Mouse (Mus musculus) erythroblast, embryonic 14.5 days (primary cell): ENCODE measurements around the gene Edem2.

Experiments used
- GATA1 ChIP-seq: IDR thresholded peaks from 2 replicates; pipeline ENCODE4 v1.6.1; 2012; ENCODE audit warnings: low read length, inconsistent platforms, mixed read lengths
- TAL1 ChIP-seq: IDR thresholded peaks from 3 replicates; pipeline ENCODE4 v1.6.1; 2012; ENCODE audit warnings: low read length, inconsistent platforms, mixed read lengths

DNA sequence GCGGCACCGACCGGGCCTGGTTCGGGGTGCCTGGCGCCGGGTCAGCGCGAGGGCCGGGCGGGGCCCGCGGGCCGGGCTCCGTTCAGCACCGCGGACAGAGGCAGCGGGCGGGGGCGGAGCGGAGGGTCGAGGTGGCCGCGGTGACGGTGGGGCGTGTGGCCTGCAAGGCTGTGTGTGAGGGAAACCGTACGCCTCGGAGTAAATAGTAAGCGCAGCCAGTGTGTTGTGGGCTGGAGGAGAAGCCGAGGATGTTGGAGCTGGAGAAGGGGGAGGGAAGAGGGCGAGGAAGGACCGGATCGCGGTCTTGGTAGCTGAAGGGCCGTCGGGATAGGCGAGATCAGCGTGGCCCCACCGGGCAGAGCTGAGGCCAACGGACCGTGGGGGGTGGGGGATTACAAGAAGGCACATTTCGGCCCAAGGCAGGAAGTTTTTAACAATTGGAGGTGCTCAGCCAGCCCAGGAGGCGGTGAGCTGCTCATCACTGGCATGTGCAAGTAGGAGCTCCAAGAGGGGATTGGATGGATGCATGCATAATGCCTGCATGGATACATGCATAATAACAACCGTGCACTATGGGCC, 46.5 kb upstream of the Edem2 start:
- TF ChIP-seq TAL1 (no peak), GATA1 (no peak)
